Mouse (Mus musculus) heart, embryonic 16.5 days (tissue): ENCODE results near the gene Fgf4. TPM values are rescaled to one million over a fixed set of nuclear protein-coding genes. Genes with fewer than 3 reads are reported as not detected.

ENCODE experiments used
- ATAC-seq: fragments of 200-750 bp; cut with Nextera tagmentation; replicated peaks from 2 replicates; pipeline ENCODE4 v1.8.0; 2017; ENCODE audit warnings: moderate number of reproducible peaks; ENCODE audit not compliant: insufficient read depth, low FRiP score; ENCODE audit errors: extremely low read depth
- H3K27ac ChIP-seq: fragments of 300-500 bp; sonication (generic); 2 replicates; pipeline ENCODE4 v1.5.1; 2014; ENCODE audit warnings: mild to moderate bottlenecking, low read length, control low read depth, moderate library complexity
- H3K27me3 ChIP-seq: fragments of 300-500 bp; sonication (generic); 2 replicates; pipeline ENCODE4 v1.6.1; 2014; ENCODE audit warnings: low read length, mixed read lengths; ENCODE audit not compliant: control insufficient read depth, insufficient read depth
- H3K36me3 ChIP-seq: fragments of 300-500 bp; sonication (generic); 2 replicates; pipeline ENCODE4 v1.6.1; 2014; ENCODE audit not compliant: control insufficient read depth, insufficient read depth
- H3K4me1 ChIP-seq: fragments of 300-500 bp; sonication (generic); 2 replicates; pipeline ENCODE4 v1.6.1; 2014; ENCODE audit warnings: low read length, mixed read lengths; ENCODE audit not compliant: control insufficient read depth, insufficient read depth
- H3K4me2 ChIP-seq: fragments of 300-500 bp; sonication (generic); 2 replicates; pipeline ENCODE4 v1.6.1; 2014; ENCODE audit warnings: low read depth, mild to moderate bottlenecking, control low read depth, low read length
- H3K4me3 ChIP-seq: fragments of 300-500 bp; sonication (generic); 2 replicates; pipeline ENCODE4 v1.5.1; 2014; ENCODE audit warnings: mild to moderate bottlenecking, control low read depth, low read length
- H3K9ac ChIP-seq: fragments of 300-500 bp; sonication (generic); 2 replicates; pipeline ENCODE4 v1.6.1; 2014; ENCODE audit warnings: low read length, control low read depth
- H3K9me3 ChIP-seq: fragments of 300-500 bp; sonication (generic); replicated peaks from 2 replicates; pipeline ENCODE4 v1.6.1; 2016; ENCODE audit warnings: low read length; ENCODE audit not compliant: control insufficient read depth
- WGBS: fragments of 180-500 bp; shearing (Covaris S2); extraction: QIAGEN DNeasy Blood & Tissue Kit; methylation state at CpG from one replicate; pipeline ENCODE4 v1.1.7; 2014; 5-methylcytosine and 5-hydroxymethylcytosine counted together
- polyA plus RNA-seq: library from polyadenylated mRNA; unstranded; fragments of >200 nt; fragmentation: Nextera tagmentation; extraction: Ambion mirVana; gene quantifications from 2 replicates; pipeline ENCODE4 v1.2.1, GENCODE M21; 2015

Fgf4 gene
- polyA plus RNA-seq = 0.04 TPM in 1 of 2 replicates, not detected in the other

GRCm38 (mm10) chr7:144847067-144847466 lies at the start of gene Fgf4:
TSS of gene Fgf4 (plus strand) at chr7:144847367.
- no peak within 1 kb of the TSS for H3K4me2 ChIP-seq
- no peaks in the 10 kb centered on the region for H3K4me1 ChIP-seq
- peaks cover 30% of the 10 kb centered on the region for H3K27me3 ChIP-seq
- no peaks in the 10 kb centered on the region for H3K9me3 ChIP-seq
- no peak within 1 kb of the TSS for H3K4me3 ChIP-seq
- no peak within 1 kb of the TSS for H3K27ac ChIP-seq
- H3K9ac ChIP-seq = no peak within 1 kb of the TSS
- no peak for ATAC-seq
- H3K36me3 ChIP-seq = no peaks in the 10 kb centered on the region

GRCm38 (mm10) chr7:144798471-144798870 lies 48.7 kb upstream of the Fgf4 start:
- H3K9ac ChIP-seq = no peak overlapping the region
- H3K4me2 ChIP-seq = no peak overlapping the region
- H3K27me3 ChIP-seq = peaks cover 19% of the 10 kb centered on the region
- no peaks in the 10 kb centered on the region for H3K9me3 ChIP-seq
- no peak overlapping the region for H3K27ac ChIP-seq
- no peak for ATAC-seq
- H3K4me3 ChIP-seq = no peak overlapping the region
- 38% methylated on average over 1 of the region's 1 CpGs for WGBS
- no peaks in the 10 kb centered on the region for H3K36me3 ChIP-seq
- H3K4me1 ChIP-seq = peaks cover 5% of the 10 kb centered on the region; the same call in 1 of the 2 replicates

- WGBS = 69% methylated on average over 6 of the region's 6 CpGs
- Histone ChIP-seq H3K4me3 (no peak overlapping the region), H3K27ac (no peak overlapping the region), H3K4me1 (no peaks in the 10 kb centered on the region), H3K36me3 (no peaks in the 10 kb centered on the region), H3K27me3 (0 out of 2 replicates have a peak, but pooled peaks cover 2% of the 10 kb centered on the region), H3K9ac (no peak overlapping the region), H3K4me2 (no peak overlapping the region), H3K9me3 (no peaks in the 10 kb centered on the region)
- ATAC-seq = no peak
Measured at GRCm38 (mm10) chr7:144807036-144807435, 40.1 kb upstream of the Fgf4 start.

- no peak for ATAC-seq
- WGBS = 53% methylated on average over 4 of the region's 4 CpGs
Measured at GRCm38 (mm10) chr7:144807976-144808577, 39.1 kb upstream of the Fgf4 start.

GRCm38 (mm10) chr7:144811521-144811920 lies 35.6 kb upstream of the Fgf4 start:
- Histone ChIP-seq H3K36me3 (no peaks in the 10 kb centered on the region), H3K4me1 (no peaks in the 10 kb centered on the region), H3K27me3 (0 out of 2 replicates have a peak, but pooled peaks cover 2% of the 10 kb centered on the region), H3K9ac (no peak overlapping the region), H3K4me3 (no peak overlapping the region), H3K4me2 (no peak overlapping the region), H3K27ac (no peak overlapping the region), H3K9me3 (no peaks in the 10 kb centered on the region)
- 25% methylated on average over 4 of the region's 4 CpGs for WGBS
- no peak for ATAC-seq

More at GRCm38 (mm10) chr7:144807976-144808577, 39.1 kb upstream of the Fgf4 start:
- Histone ChIP-seq H3K36me3 (no peaks in the 10 kb centered on the region), H3K9me3 (no peaks in the 10 kb centered on the region), H3K4me3 (no peak overlapping the region), H3K4me2 (no peak overlapping the region), H3K27me3 (0 out of 2 replicates have a peak, but pooled peaks cover 2% of the 10 kb centered on the region), H3K4me1 (no peaks in the 10 kb centered on the region), H3K27ac (no peak overlapping the region), H3K9ac (no peak overlapping the region)

- 60% methylated on average over 7 of the region's 7 CpGs for WGBS
- Histone ChIP-seq H3K36me3 (no peaks in the 10 kb centered on the region), H3K9ac (no peak overlapping the region), H3K4me2 (no peak overlapping the region), H3K4me3 (no peak overlapping the region), H3K27me3 (no peaks in the 10 kb centered on the region), H3K4me1 (no peaks in the 10 kb centered on the region), H3K27ac (no peak overlapping the region), H3K9me3 (peaks cover 9% of the 10 kb centered on the region)
- ATAC-seq = no peak
Measured at GRCm38 (mm10) chr7:144821901-144822300, 25.3 kb upstream of the Fgf4 start.

GRCm38 (mm10) chr7:144823988-144824387 lies 23.2 kb upstream of the Fgf4 start:
- WGBS = 77% methylated on average over 2 of the region's 2 CpGs
- Histone ChIP-seq H3K4me1 (no peaks in the 10 kb centered on the region), H3K4me2 (no peak overlapping the region), H3K36me3 (no peaks in the 10 kb centered on the region), H3K27me3 (0 out of 2 replicates have a peak, but pooled peaks cover 5% of the 10 kb centered on the region), H3K9ac (no peak overlapping the region), H3K4me3 (no peak overlapping the region), H3K27ac (no peak overlapping the region), H3K9me3 (no peaks in the 10 kb centered on the region; the same call in 1 of the 2 replicates)
- ATAC-seq = no peak

- H3K4me2 ChIP-seq = no peak overlapping the region
- H3K27ac ChIP-seq = no peak overlapping the region
- no peaks in the 10 kb centered on the region for H3K36me3 ChIP-seq
- no peak overlapping the region for H3K4me3 ChIP-seq
- no peak overlapping the region for H3K9ac ChIP-seq
- H3K4me1 ChIP-seq = no peaks in the 10 kb centered on the region
- H3K27me3 ChIP-seq = peaks cover 13% of the 10 kb centered on the region; the same call in 1 of the 2 replicates
- H3K9me3 ChIP-seq = no peaks in the 10 kb centered on the region
- no peak for ATAC-seq
- WGBS = 64% methylated on average over 11 of the region's 11 CpGs
Measured at GRCm38 (mm10) chr7:144828369-144828768, 18.8 kb upstream of the Fgf4 start.

- Histone ChIP-seq H3K36me3 (no peaks in the 10 kb centered on the region), H3K9ac (no peak within 1 kb of the TSS; the same call in 1 of the 2 replicates), H3K27ac (no peak within 1 kb of the TSS), H3K4me3 (peak within 1 kb of the TSS; percentile 51), H3K9me3 (no peaks in the 10 kb centered on the region), H3K27me3 (peaks cover 73% of the 10 kb centered on the region), H3K4me1 (peaks cover 6% of the 10 kb centered on the region; the same call in 1 of the 2 replicates), H3K4me2 (peak within 1 kb of the TSS; percentile 58)
- ATAC-seq = no peak
- 2% methylated on average over 42 of the region's 43 CpGs for WGBS
Measured at GRCm38 (mm10) chr7:144837891-144838488, 9.2 kb upstream of the Fgf4 start, which contains the start of gene Fgf3. TSS of gene Fgf3 (plus strand) at chr7:144838083.
